24 mouse cellular contexts compared by ENCODE assay signal in the genomic region with DNA sequence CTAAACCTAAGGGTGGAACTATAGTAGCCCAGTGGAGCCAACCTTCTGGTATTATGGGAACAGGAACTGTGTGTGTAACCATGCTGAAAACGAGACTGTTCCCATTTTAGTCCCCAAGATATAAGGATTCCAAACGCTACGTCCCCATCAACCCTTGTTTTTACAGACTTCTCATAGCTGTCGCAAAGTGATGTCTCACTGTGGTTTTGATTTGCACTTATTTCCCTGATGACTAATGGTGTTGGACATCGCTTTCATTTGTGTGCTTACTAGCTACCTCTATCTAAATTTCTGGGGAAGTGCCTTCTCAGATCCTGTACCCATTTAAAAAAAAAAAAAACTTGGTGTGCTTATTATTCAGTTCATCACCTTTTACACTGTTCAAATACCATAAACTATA. TPM values are rescaled to one million over a fixed set of nuclear protein-coding genes. Genes with fewer than 3 reads are reported as not detected.
DNase-seq lines count a peak whose midpoint lies in the region; ATAC-seq lines count a peak whose summit lies in the region.
"Had no signal": no experiment of that assay in that cellular context is flagged by ENCODE, and none has a peak within 500 bp of the region (broad histone marks: within the 10 kb centered on the region; RNA-seq: fewer than 3 reads in every experiment).

No protein-coding gene starts in this region.

- peak; percentile 61 for DNase-seq in 3T3-L1 (ENCODE audit: low read depth, low spot score)
- no peak for DNase-seq in lung, postnatal 4 days
- no peak for DNase-seq in layer of hippocampus, postnatal 36 days
- DNase-seq in heart, postnatal 14 days, result no peak
- no peak for DNase-seq in ovary, postnatal 14 days (ENCODE audit: low spot score)
- DNase-seq: adrenal gland, adult 2 months; adrenal gland, postnatal 14 days; B cell, adult 2 months; cerebellum, adult 11-12 months; cerebellum, adult 8-10 months; cerebellum, postnatal 10 days; cerebellum, postnatal 36 days; gastrocnemius, postnatal 10 days; gastrocnemius, postnatal 36 days; heart, adult 11 months; heart, postnatal 36 days had no signal

- intact Hi-C loops in heart, postnatal 14 days (cut with DNase I), result loop anchor here (2.0 kb wide), 1 partner anchor 80 kb away; no protein-coding TSS in a partner anchor

- peak; percentile 42 for ATAC-seq in common myeloid progenitor, adult 5-6 weeks (replicated peaks; ENCODE audit: low read depth, poor library complexity, severe bottlenecking)
- peak; percentile 45 for ATAC-seq in megakaryocyte, adult 5-6 weeks (ENCODE audit: poor library complexity, severe bottlenecking)
- ATAC-seq in monocyte, adult 5-6 weeks (replicated peaks; ENCODE audit: insufficient number of reproducible peaks, low FRiP score, low TSS enrichment, poor library complexity, severe bottlenecking), result peak; percentile 47
- ATAC-seq: forebrain, embryonic 13.5 days; forebrain, embryonic 16.5 days; hindbrain, postnatal 0 days; inflammation-experienced regulatory T-cells, adult 6 months; Patski had no signal

RNA-seq across cellular contexts. Expression of a gene that starts 6.0 kb away (rescaled TPM):
- 47.6 and 72.5 TPM in 2 replicates for total RNA-seq in common myeloid progenitor, adult 5-6 weeks (2017)
- 113 and 118 TPM in 2 replicates for total RNA-seq in megakaryocyte, adult 5-6 weeks (2015)
- total RNA-seq in megakaryocyte, adult 5-6 weeks (2017), result 26.5 and 34.9 TPM in 2 replicates
- 52.2 to 59.3 TPM (median 53.1 TPM) in 3 replicates for total RNA-seq in monocyte, adult 5-6 weeks (2017)
- total RNA-seq in layer of hippocampus, postnatal 36 days (2021), result 1 to 10 TPM; 1.1 to 1.2 TPM
- 1 to 10 TPM; 4.5 to 4.6 TPM for total RNA-seq in heart, postnatal 14 days (2021)

RNA-seq across cellular contexts. Expression of a gene that starts 52.4 kb away (rescaled TPM):
- 184 and 195 TPM in 2 replicates for total RNA-seq in common myeloid progenitor, adult 5-6 weeks (2017)
- 128 and 136 TPM in 2 replicates for total RNA-seq in megakaryocyte, adult 5-6 weeks (2015)
- total RNA-seq in megakaryocyte, adult 5-6 weeks (2017), result 223 and 233 TPM in 2 replicates
- 2.0 to 4.7 TPM (median 3.8 TPM) in 3 replicates for total RNA-seq in monocyte, adult 5-6 weeks (2017)
- 1 to 10 TPM; 1.3 to 1.4 TPM for total RNA-seq in layer of hippocampus, postnatal 36 days (2021)
- 1 to 10 TPM; 3.4 to 6.5 TPM for total RNA-seq in heart, postnatal 14 days (2021)

Comparison
In these comparisons a context has a peak if more than half of its experiments do, and no peak if none do; other contexts are left out.
1. RNA of a gene that starts 52.4 kb away (total RNA-seq): 128 to 233 TPM in megakaryocyte, adult 5-6 weeks and 184 to 195 TPM in common myeloid progenitor, adult 5-6 weeks; 3.4 to 6.5 TPM in heart, postnatal 14 days, 2.0 to 4.7 TPM in monocyte, adult 5-6 weeks and 1.3 to 1.4 TPM in layer of hippocampus, postnatal 36 days; every median in the first group is over 10 times any median in the second.
2. Peak in every context shown above with its lines, with median percentiles within 50 percentile points of each other: ATAC-seq.